Mouse (Mus musculus): ENCODE measurements around the gene Tmed10.

The Tmed10 gene

GRCm38 (mm10) chr12:85385995-85386375 is 11.3 kb upstream of the Tmed10 start:
- H3K36me3 ChIP-seq (ENCODE audit: control insufficient read depth, insufficient read depth, low read length, poor library complexity, severe bottlenecking): no peaks in the 10 kb centered on the region

GRCm38 (mm10) chr12:85385329-85385994 is 10.8 kb upstream of the Tmed10 start:
- DNase-seq (ENCODE audit: low read depth, low spot score): peak; percentile 49
- Histone ChIP-seq H3K27me3 (ENCODE audit: control insufficient read depth, insufficient read depth, low read length, poor library complexity, severe bottlenecking) (no peaks in the 10 kb centered on the region), H3K36me3 (ENCODE audit: control insufficient read depth, insufficient read depth, low read length, poor library complexity, severe bottlenecking) (no peaks in the 10 kb centered on the region)

More at GRCm38 (mm10) chr12:85385995-85386375, 11.3 kb upstream of the Tmed10 start:
- DNase-seq (ENCODE audit: low read depth, low spot score): no peak
- H3K27me3 ChIP-seq (ENCODE audit: control insufficient read depth, insufficient read depth, low read length, poor library complexity, severe bottlenecking): no peaks in the 10 kb centered on the region

- H3K27me3 ChIP-seq (ENCODE audit: control insufficient read depth, insufficient read depth, low read length, poor library complexity, severe bottlenecking): no peaks in the 10 kb centered on the region
- DNase-seq (ENCODE audit: low read depth, low spot score): no peak
Measured at GRCm38 (mm10) chr12:85382761-85383680, 8.4 kb upstream of the Tmed10 start.

GRCm38 (mm10) chr12:85381570-85381969 is 6.9 kb upstream of the Tmed10 start:
- no peak for DNase-seq (ENCODE audit: low read depth, low spot score)
- no peaks in the 10 kb centered on the region for H3K27me3 ChIP-seq (ENCODE audit: control insufficient read depth, insufficient read depth, low read length, poor library complexity, severe bottlenecking)

More at GRCm38 (mm10) chr12:85382761-85383680, 8.4 kb upstream of the Tmed10 start:
- H3K36me3 ChIP-seq (ENCODE audit: control insufficient read depth, insufficient read depth, low read length, poor library complexity, severe bottlenecking): no peaks in the 10 kb centered on the region

GRCm38 (mm10) chr12:85380942-85381341 is 6.3 kb upstream of the Tmed10 start:
- no peaks in the 10 kb centered on the region for H3K27me3 ChIP-seq (ENCODE audit: control insufficient read depth, insufficient read depth, low read length, poor library complexity, severe bottlenecking)
- no peaks in the 10 kb centered on the region for H3K36me3 ChIP-seq (ENCODE audit: control insufficient read depth, insufficient read depth, low read length, poor library complexity, severe bottlenecking)
- peak; percentile 18 for DNase-seq (ENCODE audit: low read depth, low spot score)

More at GRCm38 (mm10) chr12:85381570-85381969, 6.9 kb upstream of the Tmed10 start:
- no peaks in the 10 kb centered on the region for H3K36me3 ChIP-seq (ENCODE audit: control insufficient read depth, insufficient read depth, low read length, poor library complexity, severe bottlenecking)

- no peak for DNase-seq (ENCODE audit: low read depth, low spot score)
- H3K36me3 ChIP-seq (ENCODE audit: control insufficient read depth, insufficient read depth, low read length, poor library complexity, severe bottlenecking): no peaks in the 10 kb centered on the region
- H3K27me3 ChIP-seq (ENCODE audit: control insufficient read depth, insufficient read depth, low read length, poor library complexity, severe bottlenecking): no peaks in the 10 kb centered on the region
Measured at GRCm38 (mm10) chr12:85380308-85380707, 5.7 kb upstream of the Tmed10 start.

GRCm38 (mm10) chr12:85378271-85378670 is 3.6 kb upstream of the Tmed10 start:
- Histone ChIP-seq H3K27me3 (ENCODE audit: control insufficient read depth, insufficient read depth, low read length, poor library complexity, severe bottlenecking) (no peaks in the 10 kb centered on the region), H3K36me3 (ENCODE audit: control insufficient read depth, insufficient read depth, low read length, poor library complexity, severe bottlenecking) (no peaks in the 10 kb centered on the region)
- peak; percentile 53 for DNase-seq (ENCODE audit: low read depth, low spot score)

GRCm38 (mm10) chr12:85373591-85374560 is 771 bp downstream of the Tmed10 start:
- DNase-seq (ENCODE audit: low read depth, low spot score): peak; percentile 76
- Histone ChIP-seq H3K27me3 (ENCODE audit: control insufficient read depth, insufficient read depth, low read length, poor library complexity, severe bottlenecking) (no peaks in the 10 kb centered on the region), H3K36me3 (ENCODE audit: control insufficient read depth, insufficient read depth, low read length, poor library complexity, severe bottlenecking) (no peaks in the 10 kb centered on the region)

- peak; percentile 36 for DNase-seq (ENCODE audit: low read depth, low spot score)
- Histone ChIP-seq H3K36me3 (ENCODE audit: control insufficient read depth, insufficient read depth, low read length, poor library complexity, severe bottlenecking) (no peaks in the 10 kb centered on the region), H3K27me3 (ENCODE audit: control insufficient read depth, insufficient read depth, low read length, poor library complexity, severe bottlenecking) (no peaks in the 10 kb centered on the region)
Measured at GRCm38 (mm10) chr12:85372068-85372665, 2.5 kb downstream of the Tmed10 start.

GRCm38 (mm10) chr12:85368441-85369063 is 6.1 kb downstream of the Tmed10 start:
- no peaks in the 10 kb centered on the region for H3K36me3 ChIP-seq (ENCODE audit: control insufficient read depth, insufficient read depth, low read length, poor library complexity, severe bottlenecking)
- H3K27me3 ChIP-seq (ENCODE audit: control insufficient read depth, insufficient read depth, low read length, poor library complexity, severe bottlenecking): no peaks in the 10 kb centered on the region
- no peak for DNase-seq (ENCODE audit: low read depth, low spot score)

- Histone ChIP-seq H3K36me3 (ENCODE audit: control insufficient read depth, insufficient read depth, low read length, poor library complexity, severe bottlenecking) (no peaks in the 10 kb centered on the region), H3K27me3 (ENCODE audit: control insufficient read depth, insufficient read depth, low read length, poor library complexity, severe bottlenecking) (no peaks in the 10 kb centered on the region)
- no peak for DNase-seq (ENCODE audit: low read depth, low spot score)
Measured at GRCm38 (mm10) chr12:85366271-85366670, 8.4 kb downstream of the Tmed10 start.

GRCm38 (mm10) chr12:85362510-85362909 is 12.1 kb downstream of the Tmed10 start:
- Histone ChIP-seq H3K27me3 (ENCODE audit: control insufficient read depth, insufficient read depth, low read length, poor library complexity, severe bottlenecking) (no peaks in the 10 kb centered on the region), H3K36me3 (ENCODE audit: control insufficient read depth, insufficient read depth, low read length, poor library complexity, severe bottlenecking) (no peaks in the 10 kb centered on the region)
- DNase-seq (ENCODE audit: low read depth, low spot score): peak; percentile 30

- Histone ChIP-seq H3K27me3 (ENCODE audit: control insufficient read depth, insufficient read depth, low read length, poor library complexity, severe bottlenecking) (no peaks in the 10 kb centered on the region), H3K36me3 (ENCODE audit: control insufficient read depth, insufficient read depth, low read length, poor library complexity, severe bottlenecking) (no peaks in the 10 kb centered on the region)
- DNase-seq (ENCODE audit: low read depth, low spot score): no peak
Measured at GRCm38 (mm10) chr12:85361580-85361979, 13.1 kb downstream of the Tmed10 start.

- no peaks in the 10 kb centered on the region for H3K36me3 ChIP-seq (ENCODE audit: control insufficient read depth, insufficient read depth, low read length, poor library complexity, severe bottlenecking)
- H3K27me3 ChIP-seq (ENCODE audit: control insufficient read depth, insufficient read depth, low read length, poor library complexity, severe bottlenecking): no peaks in the 10 kb centered on the region
- no peak for DNase-seq (ENCODE audit: low read depth, low spot score)
Measured at GRCm38 (mm10) chr12:85361165-85361564, 13.5 kb downstream of the Tmed10 start.
